Mouse (Mus musculus): ENCODE measurements around the gene Kctd19.

Gene Kctd19

GRCm38 (mm10) chr8:105413391-105413790 is at the start of gene Kctd19, which contains the start of gene Lrrc36:
Gene Kctd19, minus strand, starts transcription at chr8:105413502.
Gene Lrrc36, plus strand, starts transcription at chr8:105413571.
- peak; percentile 11 to 41 for DNase-seq (ENCODE audit: low spot score in 2 of 2)

DNA sequence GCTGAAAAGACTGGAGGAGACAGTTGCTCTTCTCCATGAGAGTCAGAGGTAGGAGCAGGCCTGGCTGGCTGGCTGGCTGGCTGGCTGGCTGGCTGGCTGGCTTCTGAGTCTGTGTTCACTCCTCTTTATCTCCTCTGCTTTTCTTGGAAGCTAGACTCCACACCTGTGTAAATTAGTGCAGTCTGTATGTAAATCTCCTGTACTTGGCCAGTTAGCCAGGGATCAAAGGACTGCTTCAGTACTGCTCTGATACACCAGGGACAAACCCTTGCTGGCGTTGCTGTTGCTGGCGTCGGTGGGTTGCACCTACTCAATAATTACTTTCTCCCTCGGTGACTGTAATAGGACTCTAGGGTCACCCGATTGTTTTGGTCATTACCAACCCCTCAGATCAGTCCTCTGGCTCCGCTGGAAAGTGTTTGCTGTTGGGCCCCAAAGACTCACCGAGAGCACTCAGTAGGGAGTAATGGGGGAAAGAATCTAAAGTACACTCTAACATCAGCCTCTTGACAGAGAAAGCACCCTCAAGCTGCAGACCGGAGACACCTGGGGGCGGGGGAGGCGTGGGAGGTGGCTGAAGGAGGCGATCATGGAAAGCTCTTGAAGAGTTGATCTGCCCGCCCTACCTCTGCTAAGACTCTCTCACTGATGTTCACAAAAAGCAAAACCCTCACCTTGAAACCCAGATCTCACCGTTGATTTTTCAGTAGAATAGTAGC is 47.9 kb upstream of the Kctd19 start:
- no peak for DNase-seq (ENCODE audit: low spot score in 2 of 2)

DNA sequence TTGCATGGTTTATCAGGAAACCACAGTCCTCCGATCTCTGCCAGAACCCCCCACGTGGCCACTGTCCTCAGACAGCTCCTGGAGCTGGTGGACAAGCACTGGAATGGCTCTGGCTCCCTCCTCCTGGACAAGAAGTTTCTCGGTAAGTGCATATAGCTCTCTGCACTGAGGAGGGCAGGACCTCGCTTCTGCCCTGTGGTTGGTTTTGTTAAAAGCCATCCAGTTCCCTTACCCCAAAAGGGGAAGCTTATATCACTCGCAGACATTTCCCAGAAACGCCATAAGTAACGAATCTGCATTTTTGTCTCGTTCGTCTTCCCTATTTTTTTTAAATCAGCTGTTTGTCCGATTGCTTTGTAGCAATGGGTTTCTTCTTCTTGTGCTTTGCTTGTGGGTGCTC is 41.9 kb upstream of the Kctd19 start:
- DNase-seq (ENCODE audit: low spot score in 2 of 2), result no peak

GRCm38 (mm10) chr8:105454088-105454487 is 40.8 kb upstream of the Kctd19 start:
- DNase-seq (ENCODE audit: low spot score in 2 of 2), result no peak

- no peak for DNase-seq (ENCODE audit: low spot score in 2 of 2)
Observed at GRCm38 (mm10) chr8:105453296-105453695, 40.0 kb upstream of the Kctd19 start.

DNA sequence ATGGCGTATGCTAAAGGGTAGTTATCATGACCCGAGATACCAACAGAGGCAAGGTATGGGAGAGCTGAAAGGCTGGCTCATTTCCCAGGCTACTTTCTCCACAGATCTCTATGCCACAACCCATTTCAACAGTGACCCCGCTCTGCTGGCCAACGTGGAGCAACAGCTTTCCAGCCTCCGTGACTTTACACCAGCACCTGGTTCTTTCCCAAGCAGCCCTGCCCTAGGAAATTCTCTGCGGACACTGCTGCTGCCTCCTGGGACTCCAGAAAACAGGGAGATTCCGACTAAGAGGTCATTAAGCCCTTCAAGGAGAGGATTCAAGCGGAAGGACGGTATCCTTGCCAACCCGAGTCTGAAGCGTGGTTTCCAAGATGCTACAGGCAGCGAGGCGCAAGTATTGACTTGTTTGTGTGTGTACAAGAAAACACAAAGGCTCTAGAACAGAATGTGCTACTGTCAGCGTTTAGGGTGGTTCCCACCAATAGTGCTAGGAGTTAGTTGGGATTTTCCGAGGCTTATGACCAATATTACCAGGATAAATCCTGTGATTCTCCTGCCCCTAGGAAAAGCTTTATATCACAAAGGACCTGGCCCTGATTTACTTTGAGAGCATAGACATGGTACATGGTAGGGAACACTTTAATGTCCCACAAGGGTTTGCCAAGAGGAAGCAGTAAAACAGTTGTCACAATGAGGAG is 38.8 kb upstream of the Kctd19 start:
- DNase-seq (ENCODE audit: low spot score in 2 of 2), result no peak

GRCm38 (mm10) chr8:105450977-105451376 is 37.7 kb upstream of the Kctd19 start:
- no peak for DNase-seq (ENCODE audit: low spot score in 2 of 2)

- no peak for DNase-seq (ENCODE audit: low spot score in 2 of 2)
Observed at GRCm38 (mm10) chr8:105448596-105448995, 35.3 kb upstream of the Kctd19 start.

- no peak for DNase-seq (ENCODE audit: low spot score in 2 of 2)
Observed at GRCm38 (mm10) chr8:105448188-105448587, 34.9 kb upstream of the Kctd19 start.

- DNase-seq (ENCODE audit: low spot score in 2 of 2), result no peak
Observed at GRCm38 (mm10) chr8:105446127-105446552, 32.8 kb upstream of the Kctd19 start.

GRCm38 (mm10) chr8:105445296-105446126 is 32.2 kb upstream of the Kctd19 start:
- no peak for DNase-seq (ENCODE audit: low spot score in 2 of 2)

DNA sequence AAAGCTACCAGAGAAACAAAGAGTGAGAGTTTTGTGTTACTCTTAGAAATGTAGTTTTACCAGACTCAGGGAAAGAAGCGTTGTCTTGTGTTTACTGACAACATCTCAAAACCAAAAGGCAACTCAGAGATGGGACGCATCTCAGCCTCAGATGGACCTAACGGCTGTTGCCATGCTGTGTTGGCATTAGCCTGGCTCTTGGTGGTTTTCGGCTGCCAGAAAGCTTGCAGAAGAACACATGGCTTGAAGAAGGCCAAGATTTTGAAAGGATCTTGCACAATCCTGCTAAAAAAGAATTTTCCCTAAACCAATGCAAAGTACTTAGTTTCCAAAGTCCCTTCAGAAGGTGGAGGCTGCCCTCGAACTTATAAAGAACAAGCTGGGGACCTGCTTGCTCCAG is 29.4 kb upstream of the Kctd19 start:
- DNase-seq (ENCODE audit: low spot score in 2 of 2), result no peak

GRCm38 (mm10) chr8:105441433-105441832 is 28.1 kb upstream of the Kctd19 start:
- DNase-seq (ENCODE audit: low spot score in 2 of 2), result peak in 1 of 2 experiments; percentile 15

- peak in 1 of 2 experiments; percentile 15 for DNase-seq (ENCODE audit: low spot score in 2 of 2)
Observed at GRCm38 (mm10) chr8:105438865-105439264, 25.6 kb upstream of the Kctd19 start.

- DNase-seq (ENCODE audit: low spot score in 2 of 2), result no peak
Observed at GRCm38 (mm10) chr8:105437078-105437748, 23.9 kb upstream of the Kctd19 start.

GRCm38 (mm10) chr8:105436218-105436617 is 22.9 kb upstream of the Kctd19 start:
- DNase-seq (ENCODE audit: low spot score in 2 of 2), result no peak

GRCm38 (mm10) chr8:105434136-105434535 is 20.8 kb upstream of the Kctd19 start:
- DNase-seq (ENCODE audit: low spot score in 2 of 2), result no peak

DNA sequence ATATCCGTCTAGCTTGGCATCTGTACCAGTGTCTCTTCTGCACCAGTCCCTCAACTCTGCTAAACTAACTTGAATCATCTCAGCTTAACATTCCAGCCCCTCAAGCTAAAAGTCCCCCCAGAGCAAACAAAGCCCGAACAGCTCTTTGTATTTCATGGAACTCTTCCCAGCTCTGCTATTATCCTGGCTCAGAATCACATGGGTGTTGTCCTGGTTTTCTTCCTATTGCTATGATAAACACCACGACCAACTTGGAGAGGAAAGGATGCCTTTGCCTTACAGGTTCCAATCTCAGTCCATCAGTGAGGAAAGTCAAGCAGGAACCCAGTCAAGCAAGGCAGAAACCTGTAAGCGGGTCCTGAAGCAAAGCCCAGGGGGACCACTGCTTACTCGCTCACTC is 20.2 kb upstream of the Kctd19 start:
- DNase-seq (ENCODE audit: low spot score in 2 of 2), result no peak

- DNase-seq (ENCODE audit: low spot score in 2 of 2), result no peak
Observed at GRCm38 (mm10) chr8:105433021-105433420, 19.7 kb upstream of the Kctd19 start.

GRCm38 (mm10) chr8:105431743-105432515 is 18.6 kb upstream of the Kctd19 start:
- no peak for DNase-seq (ENCODE audit: low spot score in 2 of 2)

GRCm38 (mm10) chr8:105426878-105427277 is 13.6 kb upstream of the Kctd19 start:
- DNase-seq (ENCODE audit: low spot score in 2 of 2), result no peak

All from natural killer cell, adult 2 months (primary cell).